14 mouse cellular contexts compared by ENCODE assay signal in the genomic region with DNA sequence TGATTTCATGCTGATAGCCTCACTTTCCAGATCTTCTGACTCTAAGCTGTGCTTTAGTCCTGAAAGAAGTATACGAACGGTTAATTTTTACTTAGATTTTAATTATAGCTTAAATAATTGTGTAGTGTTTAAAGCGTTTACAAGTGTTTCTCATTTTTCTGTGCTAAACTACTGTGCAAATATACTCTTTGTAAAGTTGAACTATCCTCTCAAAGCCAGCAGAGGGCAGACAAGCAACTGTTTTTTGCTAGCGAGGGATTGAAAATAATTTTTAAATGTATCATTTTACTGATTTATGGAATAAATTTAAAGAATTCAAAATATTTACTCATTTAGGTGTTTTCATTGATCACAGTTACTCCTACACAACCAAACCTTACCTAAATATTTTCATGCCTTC. TPM values are rescaled to one million over a fixed set of nuclear protein-coding genes. Genes with fewer than 3 reads are reported as not detected.
DNase-seq lines count a peak whose midpoint lies in the region; ATAC-seq and TF ChIP-seq lines count a peak whose summit lies in the region.
"Had no signal": no experiment of that assay in that cellular context is flagged by ENCODE, and none has a peak within 500 bp of the region (broad histone marks: within the 10 kb centered on the region; RNA-seq: fewer than 3 reads in every experiment).

No protein-coding gene starts in this region.

- no peak for ATAC-seq in hindbrain, embryonic 14.5 days (ENCODE audit: low FRiP score)
- no peak for ATAC-seq in hindbrain, embryonic 12.5 days (ENCODE audit: low FRiP score)
- ATAC-seq in activated CD4-positive, CD25-positive, alpha-beta regulatory T cell, adult 4 months = no peak

- no peak for TF ChIP-seq POLR2A in brain, embryonic 14.5 days (IDR thresholded peaks at IDR 0.05; ENCODE audit: borderline replicate concordance, extremely low read depth, insufficient read depth, insufficient read length, poor library complexity, severe bottlenecking)

- no peaks in the 10 kb centered on the region for H3K27me3 ChIP-seq in hindbrain, embryonic 14.5 days (ENCODE audit: control insufficient read depth, insufficient read depth, low read length)
- H3K27me3 ChIP-seq in hindbrain, embryonic 12.5 days = no peaks in the 10 kb centered on the region
- H3K27me3 ChIP-seq: embryonic facial prominence, embryonic 15.5 days; heart, embryonic 15.5 days; liver, embryonic 15.5 days; neural tube, embryonic 13.5 days had no signal

- 52% methylated on average over 4 of the region's 4 CpGs for WGBS in hindbrain, embryonic 14.5 days
- 53% methylated on average over 4 of the region's 4 CpGs for WGBS in hindbrain, embryonic 12.5 days

- no peak for TF ChIP-seq CTCF in brain, embryonic 14.5 days (IDR thresholded peaks at IDR 0.05; ENCODE audit: borderline replicate concordance, extremely low read depth, insufficient read depth, insufficient read length)

- H3K4me1 ChIP-seq in hindbrain, embryonic 14.5 days (replicated peaks; ENCODE audit: control insufficient read depth, insufficient read depth, low read length) = no peaks in the 10 kb centered on the region
- H3K4me1 ChIP-seq in hindbrain, embryonic 12.5 days = no peaks in the 10 kb centered on the region
- H3K4me1 ChIP-seq: embryonic facial prominence, embryonic 15.5 days; heart, embryonic 15.5 days; liver, embryonic 15.5 days had no signal

- H3K4me3 ChIP-seq in hindbrain, embryonic 14.5 days (replicated peaks; ENCODE audit: low read length) = no peak overlapping the region
- no peak overlapping the region for H3K4me3 ChIP-seq in hindbrain, embryonic 12.5 days
- H3K4me3 ChIP-seq: embryonic facial prominence, embryonic 15.5 days; heart, embryonic 15.5 days; liver, embryonic 15.5 days; neural tube, embryonic 13.5 days had no signal

- no peak overlapping the region for H3K9ac ChIP-seq in hindbrain, embryonic 14.5 days
- no peak overlapping the region for H3K9ac ChIP-seq in hindbrain, embryonic 12.5 days
- H3K9ac ChIP-seq: embryonic facial prominence, embryonic 15.5 days; heart, embryonic 15.5 days; liver, embryonic 15.5 days; neural tube, embryonic 13.5 days had no signal

- no peaks in the 10 kb centered on the region for H3K9me3 ChIP-seq in hindbrain, embryonic 14.5 days (ENCODE audit: control insufficient read depth, low read length)
- no peaks in the 10 kb centered on the region for H3K9me3 ChIP-seq in hindbrain, embryonic 12.5 days (replicated peaks)
- H3K9me3 ChIP-seq: embryonic facial prominence, embryonic 15.5 days; heart, embryonic 15.5 days; liver, embryonic 15.5 days; neural tube, embryonic 13.5 days had no signal

- DNase-seq in hindbrain, embryonic 14.5 days (ENCODE audit: low spot score) = peak; percentile 76
- peak; percentile 44 for DNase-seq in 3T3-L1 (ENCODE audit: low read depth, low spot score)
- DNase-seq in A20 (ENCODE audit: low read depth, low spot score) = peak; percentile 28
- DNase-seq in brain, embryonic 14.5 days (ENCODE audit: low read depth) = peak; percentile 62
- DNase-seq in urinary bladder, postnatal 10 days (ENCODE audit: low spot score) = no peak
- DNase-seq: gastrocnemius, postnatal 10 days; right cerebral cortex, postnatal 25 days had no signal

- no peak overlapping the region for H3K4me2 ChIP-seq in hindbrain, embryonic 14.5 days (replicated peaks)
- no peak overlapping the region for H3K4me2 ChIP-seq in hindbrain, embryonic 12.5 days (replicated peaks)
- H3K4me2 ChIP-seq: embryonic facial prominence, embryonic 15.5 days; heart, embryonic 15.5 days; liver, embryonic 15.5 days; midbrain, embryonic 11.5 days; neural tube, embryonic 13.5 days had no signal

- H3K27ac ChIP-seq in hindbrain, embryonic 14.5 days = no peak overlapping the region
- H3K27ac ChIP-seq in hindbrain, embryonic 12.5 days = no peak overlapping the region
- H3K27ac ChIP-seq: embryonic facial prominence, embryonic 15.5 days; heart, embryonic 15.5 days; liver, embryonic 15.5 days; neural tube, embryonic 13.5 days had no signal

- no peaks in the 10 kb centered on the region for H3K36me3 ChIP-seq in hindbrain, embryonic 14.5 days (replicated peaks; ENCODE audit: control insufficient read depth, insufficient read depth)
- no peaks in the 10 kb centered on the region for H3K36me3 ChIP-seq in hindbrain, embryonic 12.5 days
- H3K36me3 ChIP-seq: embryonic facial prominence, embryonic 15.5 days; heart, embryonic 15.5 days; liver, embryonic 15.5 days; neural tube, embryonic 13.5 days had no signal

RNA-seq across cellular contexts. Expression of a gene that starts 26.1 kb away (rescaled TPM):
- polyA plus RNA-seq in hindbrain, embryonic 14.5 days (2014; fragmentation: Nextera tagmentation; extraction: Ambion mirVana) = 16.7 and 17.8 TPM in 2 replicates
- 12.6 and 14.0 TPM in 2 replicates for polyA plus RNA-seq in hindbrain, embryonic 12.5 days (2016; fragmentation: Nextera tagmentation; extraction: Ambion mirVana)
- polyA plus RNA-seq in brain, embryonic 14.5 days (2012; rRNA removed) = 16.4 and 16.5 TPM in 2 replicates
- polyA plus RNA-seq in activated CD4-positive, CD25-positive, alpha-beta regulatory T cell, adult 4 months (2017; shearing (Covaris generic)) = 1 to 10 TPM; 5.3 to 6.0 TPM

RNA-seq across cellular contexts. Expression of a gene that starts 26.4 kb away (rescaled TPM):
- 37.7 and 39.1 TPM in 2 replicates for polyA plus RNA-seq in hindbrain, embryonic 14.5 days (2014; fragmentation: Nextera tagmentation; extraction: Ambion mirVana)
- 54.0 and 55.5 TPM in 2 replicates for polyA plus RNA-seq in hindbrain, embryonic 12.5 days (2016; fragmentation: Nextera tagmentation; extraction: Ambion mirVana)
- polyA plus RNA-seq in brain, embryonic 14.5 days (2012; rRNA removed) = 22.7 and 25.2 TPM in 2 replicates
- polyA plus RNA-seq in activated CD4-positive, CD25-positive, alpha-beta regulatory T cell, adult 4 months (2017; shearing (Covaris generic)) = 10 to 100 TPM; 56.4 to 64.5 TPM
